Mouse (Mus musculus) yolk sac, embryonic 10.5 days (tissue): ENCODE measurements around the gene Ccdc85c.
A peak's percentile ranks its signal among the peaks of the same experiment; 100 is the strongest.

ENCODE experiments used
- DNase-seq: peaks from one replicate; pipeline ENCODE4 v3.0.0-alpha.2; 2017; ENCODE audit warnings: low spot score

Ccdc85c gene

GRCm38 (mm10) chr12:108294620-108295019 lies 19.4 kb upstream of the Ccdc85c start:
- no peak for DNase-seq

DNA sequence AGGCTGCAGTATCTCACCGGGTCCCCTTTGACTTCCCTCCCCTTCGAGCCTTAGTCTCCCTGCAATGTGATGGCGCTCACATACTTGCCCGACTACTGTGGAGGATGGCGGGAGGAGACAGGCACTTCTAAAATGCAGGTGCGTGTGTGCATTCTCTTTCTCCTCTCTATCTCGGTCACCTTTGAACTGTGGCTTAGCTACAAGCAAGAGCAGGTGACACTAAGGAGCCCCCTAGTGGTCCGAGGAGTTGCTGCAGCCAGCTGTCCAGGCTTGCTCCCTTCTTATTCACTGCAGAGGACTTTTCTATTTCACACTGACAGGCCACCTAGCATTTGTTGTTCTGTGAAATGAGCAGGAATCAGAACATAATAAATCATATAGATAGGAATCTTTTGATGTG lies 17.7 kb upstream of the Ccdc85c start:
- peak; percentile 68 for DNase-seq

GRCm38 (mm10) chr12:108292419-108292818 lies 17.2 kb upstream of the Ccdc85c start:
- no peak for DNase-seq

DNA sequence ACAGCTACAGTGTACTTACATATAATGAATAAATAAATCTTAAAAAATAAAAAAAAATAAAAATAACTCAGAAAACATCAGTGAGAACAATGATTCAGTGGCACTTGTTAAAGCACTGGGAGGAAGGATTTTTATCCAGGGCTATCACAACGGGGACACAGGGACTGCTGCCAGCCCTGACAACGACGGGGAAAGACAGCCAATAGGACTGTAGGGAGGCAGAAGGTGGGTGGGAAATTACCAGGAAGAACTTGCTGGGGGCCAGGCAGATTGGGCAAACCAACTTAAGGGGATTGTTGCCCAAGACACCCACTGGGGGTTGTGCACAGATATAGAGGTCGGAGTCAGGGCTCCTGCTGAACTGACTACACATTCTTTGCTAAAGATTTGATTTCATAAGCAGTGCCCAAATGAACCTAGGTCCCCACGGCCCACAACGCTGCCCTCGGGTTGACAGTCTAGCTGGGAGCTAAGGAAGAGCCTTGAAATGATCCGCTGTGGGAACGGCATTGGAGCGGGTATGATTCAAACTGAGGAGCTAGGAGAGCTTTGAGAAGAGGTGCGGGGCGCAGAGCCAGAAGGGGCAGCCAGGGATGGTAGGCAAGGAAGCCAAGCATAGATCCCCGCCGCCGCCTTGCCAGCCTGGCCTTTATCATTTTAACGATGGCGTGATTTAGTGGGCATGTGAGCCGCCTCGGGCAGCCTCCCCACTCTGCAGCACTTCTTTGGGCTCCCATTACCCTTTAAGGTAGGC lies 13.1 kb upstream of the Ccdc85c start:
- DNase-seq, result no peak

DNA sequence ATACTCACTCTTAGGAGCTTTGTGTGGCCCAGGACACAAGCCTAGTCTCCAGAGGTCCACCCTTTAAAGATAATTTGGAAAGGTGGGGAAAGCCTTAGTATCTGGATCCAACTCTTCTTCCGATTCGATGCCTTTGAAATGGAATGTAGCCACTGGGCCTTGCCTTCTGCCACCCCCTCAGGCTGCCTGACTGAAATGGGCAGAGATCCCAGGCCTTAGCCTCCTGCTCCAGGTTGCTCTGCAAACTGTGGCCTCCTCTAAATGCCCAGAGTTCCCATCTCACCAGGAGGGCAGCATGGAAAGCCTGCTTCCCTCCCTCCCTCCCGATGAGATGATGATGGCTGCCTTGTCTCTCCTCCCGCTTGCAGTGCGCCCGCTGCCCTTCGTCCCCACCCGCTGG lies 11.8 kb upstream of the Ccdc85c start:
- DNase-seq, result no peak

DNA sequence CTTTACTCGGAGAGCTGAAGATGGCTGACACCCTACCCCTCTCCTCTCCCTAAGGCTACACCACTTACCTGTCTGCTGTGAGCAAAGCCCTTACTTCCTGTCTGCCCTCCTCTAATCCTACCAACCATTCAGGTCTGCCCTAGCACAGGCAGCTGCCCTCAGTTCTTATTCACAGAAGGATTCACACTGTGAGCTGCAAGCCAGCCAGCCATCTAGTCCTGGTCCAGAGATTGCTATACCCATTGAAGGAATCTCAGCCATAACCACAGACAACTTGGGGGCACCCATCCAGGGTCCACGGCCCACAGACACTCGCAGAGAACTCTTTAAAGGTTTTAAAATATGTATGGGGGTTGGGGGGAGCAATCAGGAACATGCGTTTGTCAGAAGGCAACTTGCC lies 11.2 kb upstream of the Ccdc85c start:
- DNase-seq, result no peak

GRCm38 (mm10) chr12:108285225-108286011 lies 10.2 kb upstream of the Ccdc85c start:
- no peak for DNase-seq

- DNase-seq, result no peak
Measured at GRCm38 (mm10) chr12:108284455-108285224, 9.4 kb upstream of the Ccdc85c start.

DNA sequence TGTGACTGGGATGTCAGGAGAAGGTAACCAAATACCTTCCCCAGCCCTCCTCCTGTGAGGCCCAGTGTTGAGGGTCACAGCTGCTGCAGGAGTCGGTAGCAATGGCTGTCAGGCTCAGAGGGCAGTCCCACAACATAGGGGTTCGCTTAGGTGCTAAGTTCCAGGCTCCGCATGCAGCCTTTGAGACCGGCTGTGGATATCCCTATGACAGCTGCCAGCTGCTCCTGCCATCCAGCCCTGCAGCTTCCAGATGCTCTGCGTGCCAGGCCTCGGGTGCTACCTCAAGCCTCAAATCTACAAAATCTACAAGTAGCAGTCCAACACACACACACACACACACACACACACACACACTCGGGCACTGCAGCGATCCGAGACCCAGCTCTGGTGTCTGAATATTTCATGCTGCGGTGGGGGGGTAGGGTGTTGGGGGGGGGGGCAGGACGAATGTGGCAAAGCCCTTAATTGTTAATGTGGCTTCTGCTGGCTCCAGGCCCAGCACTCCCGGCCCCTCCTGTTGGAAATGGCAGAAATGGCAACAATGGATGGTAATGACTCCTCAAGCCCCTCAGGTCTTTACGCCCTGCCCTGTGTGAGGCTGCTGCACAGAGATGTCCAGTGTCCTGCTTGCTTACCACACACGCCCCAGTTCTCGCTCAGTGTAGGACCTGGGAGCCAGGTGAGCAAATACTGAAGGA lies 3.1 kb upstream of the Ccdc85c start:
- no peak for DNase-seq

DNA sequence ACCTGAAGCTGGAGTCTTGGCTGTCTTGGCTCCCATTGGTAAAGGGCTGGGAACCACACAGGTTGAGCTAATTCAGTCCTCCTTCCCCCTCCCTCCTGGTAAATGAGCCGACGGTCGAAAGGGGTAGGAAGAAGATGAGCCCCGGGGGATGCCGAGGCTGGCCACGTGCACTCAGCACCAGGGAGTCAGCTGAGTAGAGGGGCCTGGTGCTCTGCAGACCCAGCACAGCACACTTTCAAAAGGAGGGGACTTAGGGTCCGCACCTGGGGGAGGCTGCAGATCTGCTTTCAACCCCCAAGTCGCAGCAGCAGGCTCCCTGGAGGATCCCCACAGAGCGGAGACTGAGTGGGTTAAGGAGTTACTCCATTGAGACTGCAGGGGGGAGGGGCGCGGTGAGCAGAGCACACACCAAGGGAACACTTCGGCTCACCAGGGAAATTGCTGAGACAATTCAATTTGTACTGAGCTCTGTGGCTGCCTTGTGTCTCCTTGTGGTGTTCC lies 2.2 kb upstream of the Ccdc85c start:
- DNase-seq, result no peak

DNA sequence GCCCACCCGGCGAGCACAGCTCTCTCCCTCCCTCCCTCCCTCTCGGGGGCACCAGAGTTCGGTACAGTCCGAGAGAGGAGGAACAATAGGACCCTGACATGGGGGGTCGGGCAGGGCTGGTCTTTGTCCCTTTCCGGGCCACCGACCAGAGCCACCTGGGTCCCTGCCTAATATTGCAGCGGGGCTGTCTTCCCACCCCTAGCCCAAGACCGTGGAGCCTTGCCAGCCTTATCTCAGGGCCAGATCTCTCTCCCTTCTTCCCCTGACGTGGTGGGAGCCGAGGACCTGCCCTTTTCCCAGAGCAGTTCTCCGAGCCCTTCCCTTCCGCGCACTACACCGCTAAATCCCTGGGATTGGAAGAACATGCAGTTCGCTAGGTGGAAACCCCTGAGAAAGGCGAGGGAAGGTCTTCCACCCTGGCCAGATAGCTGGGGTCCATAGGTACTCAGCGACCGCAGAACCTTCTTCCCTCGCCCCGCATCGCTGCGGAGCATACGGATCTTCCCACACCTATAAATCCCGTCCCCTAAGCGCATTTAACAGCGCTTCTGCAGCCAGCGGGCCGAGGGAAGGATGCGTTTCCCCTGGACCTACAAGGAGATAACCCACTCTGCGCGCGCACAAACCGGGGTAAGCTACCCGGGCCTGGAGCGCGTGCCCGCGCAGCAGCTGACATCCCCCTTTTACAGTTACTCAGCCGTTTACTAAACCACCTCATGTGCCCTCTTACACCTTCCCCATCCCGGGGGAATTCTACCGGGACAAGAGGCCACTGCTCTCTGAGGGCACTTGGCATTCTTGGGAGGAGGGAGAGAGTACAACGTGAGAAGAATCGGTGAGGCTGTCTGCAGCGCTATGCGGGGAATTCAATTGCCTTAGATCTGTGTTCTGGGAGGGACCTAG lies 946 bp upstream of the Ccdc85c start:
- peak; percentile 68 for DNase-seq

GRCm38 (mm10) chr12:108275508-108275890 lies 274 bp upstream of the Ccdc85c start:
- DNase-seq, result peak; percentile 100

- no peak for DNase-seq
Measured at GRCm38 (mm10) chr12:108274313-108274595, 971 bp downstream of the Ccdc85c start.

- no peak for DNase-seq
Measured at GRCm38 (mm10) chr12:108273466-108274312, 1.5 kb downstream of the Ccdc85c start.

GRCm38 (mm10) chr12:108272143-108272635 lies 3.0 kb downstream of the Ccdc85c start:
- no peak for DNase-seq

- DNase-seq, result no peak
Measured at GRCm38 (mm10) chr12:108271351-108272142, 3.7 kb downstream of the Ccdc85c start.

- peak; percentile 88 for DNase-seq
Measured at GRCm38 (mm10) chr12:108270240-108270919, 4.8 kb downstream of the Ccdc85c start.

DNA sequence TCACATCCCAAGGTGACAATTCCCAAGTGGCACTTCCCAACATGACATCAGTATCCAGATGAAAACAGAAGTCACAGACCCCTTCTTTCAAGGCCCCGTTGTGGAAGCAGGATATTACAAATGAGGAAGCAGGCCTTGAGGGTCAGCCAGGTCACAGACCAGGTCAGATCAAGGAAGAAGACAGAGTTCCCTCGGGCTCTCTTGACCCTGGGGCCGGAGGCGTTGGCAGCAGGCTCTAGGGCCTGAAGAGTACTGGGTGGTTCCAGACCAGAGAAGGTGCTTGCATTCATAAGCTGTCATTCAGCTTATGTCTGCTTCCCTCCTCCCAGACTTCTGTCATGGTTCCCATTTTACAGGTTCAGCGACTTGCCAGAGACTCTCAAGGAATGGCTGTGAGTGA lies 5.5 kb downstream of the Ccdc85c start:
- no peak for DNase-seq
